Mouse (Mus musculus) C2C12 (cell line): ENCODE measurements at regions not wholly inside any gene's neighbourhood (a gene's known extent, or its start where the extent isn't known, plus 50 kb on each side); places are given as distances from the start of the nearest gene placed in this dataset.

Experiments used
- H3K27me3 ChIP-seq: one replicate; pipeline ENCODE4 v1.6.1; 2011; ENCODE audit not compliant: control insufficient read depth, insufficient read depth, insufficient read length
- H3K36me3 ChIP-seq: one replicate; pipeline ENCODE4 v1.6.1; 2011; ENCODE audit not compliant: control insufficient read depth, insufficient read depth
- H3K4me3 ChIP-seq: one replicate; pipeline ENCODE4 v1.5.1; 2011; ENCODE audit warnings: mild to moderate bottlenecking, control low read depth; ENCODE audit not compliant: poor library complexity, insufficient read depth, severe bottlenecking
- H3K79me2 ChIP-seq: one replicate; pipeline ENCODE4 v1.6.1; 2011; ENCODE audit not compliant: control insufficient read depth, insufficient read depth
- H3K79me3 ChIP-seq: one replicate; pipeline ENCODE4 v1.6.1; 2011; ENCODE audit warnings: low read depth, control low read depth
- H3ac ChIP-seq: one replicate; pipeline ENCODE3; 2011; ENCODE audit warnings: low read depth; ENCODE audit not compliant: control insufficient read depth, insufficient read length
- CEBPB ChIP-seq: IDR thresholded peaks from one replicate; pipeline ENCODE4 v1.6.1; 2011; ENCODE audit warnings: low read depth, mild to moderate bottlenecking, control low read depth, moderate library complexity
- CTCF ChIP-seq: IDR thresholded peaks from one replicate; pipeline ENCODE4 v1.5.1; 2011; ENCODE audit not compliant: control insufficient read depth, insufficient read depth, insufficient read length
- FOSL1 ChIP-seq: IDR thresholded peaks from one replicate; pipeline ENCODE4 v1.8.0; 2011; ENCODE audit warnings: mild to moderate bottlenecking, low read length; ENCODE audit not compliant: poor library complexity, insufficient read depth, severe bottlenecking
- MAX ChIP-seq: IDR thresholded peaks from one replicate; pipeline ENCODE4 v1.6.1; 2011; ENCODE audit warnings: mild to moderate bottlenecking, control low read depth
- MYOD1 ChIP-seq: IDR thresholded peaks from one replicate; pipeline ENCODE4 v1.6.1; 2011; ENCODE audit warnings: low read depth; ENCODE audit not compliant: control insufficient read depth, insufficient read length
- MYOG ChIP-seq: IDR thresholded peaks from one replicate; pipeline ENCODE4 v1.6.1; 2011; ENCODE audit not compliant: control insufficient read depth, insufficient read length; ENCODE audit errors: extremely low read depth
- USF1 ChIP-seq: IDR thresholded peaks from one replicate; pipeline ENCODE4 v1.6.1; 2011; ENCODE audit warnings: low read depth, mild to moderate bottlenecking, control low read depth, moderate library complexity

DNA sequence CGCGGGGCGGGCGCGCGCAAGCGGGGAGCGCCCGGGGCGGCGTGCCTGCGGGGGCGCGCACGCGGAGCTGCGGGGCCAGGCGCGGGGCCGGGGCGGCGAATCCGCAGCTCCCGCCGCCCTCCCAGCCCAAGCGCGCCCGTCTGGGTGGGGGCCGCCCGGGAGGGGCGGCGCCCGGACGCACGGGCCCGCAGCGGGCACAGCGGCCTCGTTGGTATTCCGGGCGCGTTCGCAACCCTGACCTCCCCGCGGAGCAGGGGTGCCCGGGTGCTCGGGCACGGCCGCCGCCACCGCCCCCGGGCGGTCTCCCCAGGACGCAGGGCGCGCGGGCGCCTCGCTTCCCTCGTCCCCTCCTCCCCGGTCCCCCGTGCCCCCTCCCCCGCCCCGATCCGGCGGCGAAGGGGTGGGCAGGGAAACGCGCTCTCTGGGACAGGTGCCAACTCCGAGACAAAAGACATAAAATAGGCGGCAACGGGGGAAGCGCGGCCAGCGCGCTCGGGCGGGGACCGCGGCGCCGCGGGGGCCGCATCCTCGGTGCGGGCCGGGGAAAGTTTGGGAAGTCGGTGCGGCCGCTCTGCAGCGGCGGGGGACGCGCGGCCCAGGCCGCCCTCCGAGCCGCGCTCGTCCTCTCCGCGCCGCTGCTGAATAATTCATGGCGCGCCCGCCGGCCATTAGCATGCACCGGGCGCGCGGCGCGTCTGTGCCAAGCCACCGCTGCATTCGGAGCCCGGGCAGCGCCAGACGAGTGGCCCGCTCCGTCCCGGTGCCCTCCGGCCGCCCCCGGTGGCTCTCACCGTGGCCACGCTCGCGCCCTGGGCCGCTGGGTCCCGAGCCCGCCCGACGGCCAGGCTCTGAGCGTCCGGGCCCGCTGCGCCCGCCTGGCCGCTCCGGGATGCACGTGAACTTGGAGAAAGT is 63.7 kb upstream of the Ppara start:
- peaks cover 99% of the 10 kb centered on the region for H3K79me2 ChIP-seq
- H3K27me3 ChIP-seq, result no peaks in the 10 kb centered on the region
- TF ChIP-seq MAX (peak; percentile 59), CEBPB (no peak)

DNA sequence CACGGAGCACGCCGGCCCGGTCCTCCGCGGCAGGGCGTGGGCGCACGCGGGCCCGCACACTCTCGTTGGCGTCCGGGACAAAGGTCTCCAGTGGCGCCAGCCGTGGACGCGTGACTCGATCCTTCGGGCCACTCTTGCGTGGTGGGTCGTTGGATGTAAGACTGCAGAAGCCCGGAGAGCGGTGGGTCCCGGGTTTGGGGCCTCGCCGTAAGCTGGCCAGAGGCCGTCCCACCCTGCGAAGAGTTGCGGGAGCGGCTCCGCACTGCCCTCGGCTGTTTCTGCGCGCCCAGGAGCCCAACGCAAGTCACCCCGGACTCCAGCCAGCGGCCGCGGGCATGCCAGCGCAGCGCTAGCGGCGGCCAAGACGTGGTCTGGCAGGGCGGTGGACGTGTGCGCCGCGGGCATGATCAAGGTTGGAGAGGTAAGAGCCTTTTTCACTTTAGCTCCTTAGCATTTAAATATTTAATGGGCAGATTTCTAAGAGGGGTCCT is 63.0 kb upstream of the Ppara start:
- peak overlapping the region; percentile 99 for H3K4me3 ChIP-seq
- H3K79me3 ChIP-seq, result peaks cover 87% of the 10 kb centered on the region
- H3K79me2 ChIP-seq, result peaks cover 99% of the 10 kb centered on the region
- no peaks in the 10 kb centered on the region for H3K27me3 ChIP-seq
- peaks cover 49% of the 10 kb centered on the region for H3K36me3 ChIP-seq
- TF ChIP-seq CEBPB (no peak), FOSL1 (no peak), MYOG (no peak), USF1 (no peak), MYOD1 (no peak), MAX (no peak), CTCF (no peak)
- H3ac ChIP-seq, result peak overlapping the region; percentile 98

More for the DNA sequence above, 63.7 kb upstream of the Ppara start:
- Histone ChIP-seq H3K79me3 (peaks cover 87% of the 10 kb centered on the region), H3ac (peak overlapping the region; percentile 98), H3K4me3 (peak overlapping the region; percentile 99), H3K36me3 (peaks cover 42% of the 10 kb centered on the region)

DNA sequence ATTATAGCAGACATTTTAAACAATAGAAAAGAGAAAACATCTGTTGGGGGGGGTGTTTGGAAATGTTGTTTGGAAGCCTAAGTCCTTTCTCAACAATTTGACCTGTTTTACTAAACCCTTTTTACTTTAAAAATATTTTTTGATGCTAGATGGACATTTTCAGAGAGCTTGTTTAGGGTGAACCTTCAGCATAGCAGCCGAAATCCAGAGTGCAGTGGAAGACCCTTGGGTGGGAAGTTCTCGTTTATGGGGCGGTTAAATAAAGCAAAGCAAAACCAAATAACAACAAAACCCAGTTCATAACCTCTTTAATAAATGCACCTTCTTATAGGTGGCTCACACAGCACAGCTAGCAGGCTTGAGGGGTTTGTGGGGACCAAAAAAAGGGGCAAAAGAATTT is 62.4 kb upstream of the Ppara start:
- TF ChIP-seq USF1 (no peak), CEBPB (no peak), CTCF (no peak), MYOD1 (no peak), MAX (no peak), MYOG (no peak), FOSL1 (no peak)
- peak overlapping the region; percentile 98 for H3ac ChIP-seq
- H3K27me3 ChIP-seq, result no peaks in the 10 kb centered on the region
- H3K4me3 ChIP-seq, result peak overlapping the region; percentile 99
- H3K79me2 ChIP-seq, result peaks cover 99% of the 10 kb centered on the region
- peaks cover 87% of the 10 kb centered on the region for H3K79me3 ChIP-seq
- peaks cover 55% of the 10 kb centered on the region for H3K36me3 ChIP-seq

DNA sequence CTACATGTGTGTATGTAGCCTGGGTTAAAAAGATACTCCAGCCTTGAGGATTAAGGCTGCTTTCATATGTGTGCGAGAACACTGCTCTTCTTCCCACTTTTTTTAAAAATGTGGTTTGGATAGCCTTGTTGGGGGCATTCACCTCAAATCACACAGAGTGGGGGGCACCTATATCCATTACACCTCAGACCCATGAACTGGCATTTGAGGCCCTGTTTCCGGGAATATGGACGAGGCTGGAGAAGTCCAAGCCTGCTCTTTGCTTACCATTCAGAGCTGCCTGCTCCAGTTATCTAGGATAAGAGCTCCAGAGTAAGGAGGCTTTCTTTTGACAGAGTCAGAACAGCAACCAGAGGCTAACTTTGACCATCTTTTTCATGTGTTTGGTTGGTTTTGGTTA is 61.9 kb upstream of the Ppara start:
- Histone ChIP-seq H3K27me3 (no peaks in the 10 kb centered on the region), H3K79me2 (peaks cover 99% of the 10 kb centered on the region), H3ac (peak overlapping the region; percentile 88), H3K36me3 (peaks cover 60% of the 10 kb centered on the region), H3K4me3 (peak overlapping the region; percentile 99), H3K79me3 (peaks cover 87% of the 10 kb centered on the region)
- TF ChIP-seq MAX (no peak), CEBPB (no peak), CTCF (no peak), MYOD1 (no peak), FOSL1 (no peak), MYOG (no peak), USF1 (no peak)

DNA sequence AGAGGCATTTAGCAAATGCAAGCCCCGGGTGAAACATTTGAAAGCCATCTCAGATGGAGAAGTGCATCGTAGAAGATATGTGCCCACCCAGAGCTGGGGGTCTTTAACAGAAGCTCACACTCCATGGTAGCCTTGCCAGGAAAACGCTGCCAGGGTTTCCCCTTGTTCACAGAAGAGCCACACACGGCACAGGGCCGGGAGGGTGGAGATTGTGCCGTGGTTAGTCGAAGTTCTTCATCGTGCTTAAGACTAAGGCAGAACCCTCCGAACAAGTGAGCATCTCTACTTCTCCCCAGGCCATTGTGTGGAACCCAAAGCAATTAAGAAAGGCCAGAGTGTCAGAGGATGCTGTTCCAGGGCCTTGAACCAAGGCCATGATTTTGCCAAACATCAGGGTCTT is 61.3 kb upstream of the Ppara start:
- Histone ChIP-seq H3K79me2 (peaks cover 99% of the 10 kb centered on the region), H3K4me3 (peak overlapping the region; percentile 99), H3ac (peak overlapping the region; percentile 94), H3K79me3 (peaks cover 87% of the 10 kb centered on the region), H3K36me3 (peaks cover 63% of the 10 kb centered on the region), H3K27me3 (no peaks in the 10 kb centered on the region)
- TF ChIP-seq MYOD1 (no peak), CEBPB (no peak)

DNA sequence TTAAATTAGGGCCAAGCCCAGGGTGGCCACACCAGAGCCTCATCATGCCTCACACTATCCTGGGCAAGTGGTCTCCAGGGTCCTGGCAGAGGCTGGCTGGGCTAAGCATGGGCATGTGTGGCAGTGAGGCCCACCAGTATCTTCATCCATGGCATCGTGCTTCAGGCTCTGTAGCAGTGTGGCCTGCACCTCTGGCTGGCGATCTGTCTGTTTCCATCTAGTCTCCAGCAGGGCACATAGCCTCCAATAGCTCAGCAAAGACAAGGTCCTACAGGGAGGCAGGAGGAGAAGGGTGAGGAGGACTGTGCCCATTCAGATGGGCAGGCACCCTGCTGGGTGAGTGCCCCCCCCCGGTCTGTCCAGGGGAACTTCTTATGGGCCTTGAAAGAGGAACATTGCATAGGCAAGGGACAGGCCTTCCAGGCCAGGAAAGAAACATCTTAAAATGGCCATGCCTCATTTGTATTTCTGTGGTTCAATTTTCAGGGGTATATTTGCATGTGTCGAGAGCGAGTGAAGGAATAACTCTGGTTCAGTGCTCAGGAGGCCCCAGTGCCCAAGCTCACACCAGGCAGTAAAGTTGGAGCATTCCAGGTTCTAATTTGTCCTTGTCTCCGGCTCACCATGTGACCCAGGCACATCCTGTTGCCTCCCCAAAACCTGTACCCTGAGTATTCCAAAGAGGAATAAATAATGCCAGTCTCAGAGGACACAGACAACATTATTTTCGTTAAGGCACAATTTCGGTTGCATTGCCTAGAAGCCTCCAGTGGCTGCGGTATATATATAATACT is 60.4 kb upstream of the Ppara start:
- Histone ChIP-seq H3K4me3 (peak overlapping the region; percentile 99), H3K79me3 (peaks cover 87% of the 10 kb centered on the region), H3K36me3 (peaks cover 66% of the 10 kb centered on the region), H3K27me3 (no peaks in the 10 kb centered on the region), H3K79me2 (peaks cover 99% of the 10 kb centered on the region), H3ac (peak overlapping the region; percentile 94)
- TF ChIP-seq MYOD1 (no peak), CEBPB (no peak), CTCF (no peak), FOSL1 (no peak), MAX (peak; percentile 18), MYOG (no peak), USF1 (peak; percentile 87)
